Mouse (Mus musculus) stomach, embryonic 15.5 days (tissue): ENCODE data around the gene B3gnt6. TPM values are rescaled to one million over a fixed set of nuclear protein-coding genes. Genes with fewer than 3 reads are reported as not detected.
"Not testable (repeated sequence)": the region's sequence is repeated elsewhere in the genome, so short reads cannot be mapped to it uniquely, and the experiment has no call there.

Source experiments
- ATAC-seq: fragments of 200-750 bp; cut with Nextera tagmentation; 2 replicates; pipeline ENCODE4 v1.8.0; 2017; ENCODE audit warnings: low read depth, moderate number of reproducible peaks, moderate TSS enrichment; ENCODE audit not compliant: insufficient read depth, low FRiP score
- H3K27ac ChIP-seq: fragments of 300-500 bp; sonication (generic); 2 replicates; pipeline ENCODE4 v1.5.1; 2015; ENCODE audit warnings: mild to moderate bottlenecking, inconsistent platforms
- H3K27me3 ChIP-seq: fragments of 300-500 bp; sonication (generic); replicated peaks from 2 replicates; pipeline ENCODE4 v1.6.1; 2015; ENCODE audit warnings: inconsistent platforms
- H3K36me3 ChIP-seq: fragments of 300-500 bp; sonication (generic); 2 replicates; pipeline ENCODE4 v1.6.1; 2015; ENCODE audit warnings: inconsistent platforms
- H3K4me1 ChIP-seq: fragments of 300-500 bp; sonication (generic); 2 replicates; pipeline ENCODE4 v1.6.1; 2015; ENCODE audit warnings: inconsistent platforms
- H3K4me2 ChIP-seq: fragments of 300-500 bp; sonication (generic); 2 replicates; pipeline ENCODE4 v1.6.1; 2015; ENCODE audit warnings: mild to moderate bottlenecking, inconsistent platforms
- H3K4me3 ChIP-seq: fragments of 300-500 bp; sonication (generic); replicated peaks from 2 replicates; pipeline ENCODE4 v1.5.1; 2015; ENCODE audit warnings: inconsistent platforms
- H3K9ac ChIP-seq: fragments of 300-500 bp; sonication (generic); 2 replicates; pipeline ENCODE4 v1.6.1; 2015; ENCODE audit warnings: inconsistent platforms
- H3K9me3 ChIP-seq: fragments of 300-500 bp; sonication (generic); 2 replicates; pipeline ENCODE4 v1.6.1; 2016; ENCODE audit warnings: inconsistent platforms
- WGBS: fragments of 180-500 bp; shearing (Covaris S2); methylation state at CpG from one replicate; pipeline ENCODE4 v1.1.7; 2015; 5-methylcytosine and 5-hydroxymethylcytosine counted together
- polyA plus RNA-seq: library from polyadenylated mRNA; unstranded; fragments of >200 nt; fragmentation: Nextera tagmentation; extraction: Ambion mirVana; gene quantifications from 2 replicates; pipeline ENCODE4 v1.2.1, GENCODE M21; 2015

Gene B3gnt6
- polyA plus RNA-seq, 1 experiment from 2014 or later = 0.05 TPM

GRCm38 (mm10) chr7:98190578-98190977, 8.7 kb downstream of the B3gnt6 start:
- Histone ChIP-seq H3K4me1 (peaks cover 16% of the 10 kb centered on the region), H3K4me2 (no peak overlapping the region), H3K27me3 (peaks cover 37% of the 10 kb centered on the region), H3K4me3 (no peak overlapping the region), H3K9ac (no peak overlapping the region), H3K36me3 (no peaks in the 10 kb centered on the region), H3K9me3 (no peaks in the 10 kb centered on the region), H3K27ac (no peak overlapping the region)
- WGBS = 88% methylated on average over 1 of the region's 1 CpGs
- ATAC-seq = no peak

GRCm38 (mm10) chr7:98189745-98190144, 9.5 kb downstream of the B3gnt6 start:
- no peak for ATAC-seq
- Histone ChIP-seq H3K9me3 (no peaks in the 10 kb centered on the region), H3K4me1 (peaks cover 16% of the 10 kb centered on the region), H3K4me3 (no peak overlapping the region), H3K27me3 (peaks cover 29% of the 10 kb centered on the region), H3K36me3 (no peaks in the 10 kb centered on the region), H3K9ac (no peak overlapping the region), H3K27ac (no peak overlapping the region), H3K4me2 (no peak overlapping the region)
- 34% methylated on average over 3 of the region's 3 CpGs for WGBS

DNA sequence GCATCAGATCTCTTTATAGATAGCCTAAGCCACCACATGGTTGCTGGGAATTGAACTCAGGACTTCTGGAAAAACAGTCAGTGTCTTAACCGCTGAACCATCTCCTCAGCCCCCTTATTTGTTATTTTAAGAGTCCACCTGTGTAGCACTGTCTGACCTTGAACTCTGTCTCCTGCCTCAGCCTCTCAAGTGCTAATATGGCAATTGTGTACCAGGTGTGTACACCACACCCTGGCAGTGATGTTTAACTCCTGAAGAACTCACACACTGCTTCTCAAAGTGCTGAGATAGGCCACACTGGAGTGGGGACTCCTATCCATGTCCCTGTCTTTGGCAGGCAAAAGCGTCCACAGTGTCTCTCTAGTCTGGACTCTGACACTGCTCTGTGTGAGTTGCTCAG, 10.6 kb downstream of the B3gnt6 start:
- peaks cover 18% of the 10 kb centered on the region for H3K27me3 ChIP-seq
- H3K36me3 ChIP-seq = no peaks in the 10 kb centered on the region
- H3K4me2 ChIP-seq = no peak overlapping the region
- WGBS = 86% methylated on average over 2 of the region's 2 CpGs
- H3K9me3 ChIP-seq = no peaks in the 10 kb centered on the region
- no peak overlapping the region for H3K9ac ChIP-seq
- peaks cover 6% of the 10 kb centered on the region for H3K4me1 ChIP-seq
- no peak overlapping the region for H3K4me3 ChIP-seq
- ATAC-seq = no peak
- no peak overlapping the region for H3K27ac ChIP-seq

GRCm38 (mm10) chr7:98188238-98188637, 11.0 kb downstream of the B3gnt6 start:
- Histone ChIP-seq H3K27me3 (peaks cover 15% of the 10 kb centered on the region), H3K4me1 (0 out of 2 replicates have a peak, but pooled peaks cover 3% of the 10 kb centered on the region), H3K9me3 (no peaks in the 10 kb centered on the region), H3K27ac (no peak overlapping the region), H3K4me2 (no peak overlapping the region), H3K9ac (no peak overlapping the region), H3K4me3 (no peak overlapping the region), H3K36me3 (no peaks in the 10 kb centered on the region)
- WGBS = 97% methylated on average over 2 of the region's 2 CpGs
- ATAC-seq = no peak

- not testable (repeated sequence) for H3K4me1 ChIP-seq, H3K27ac ChIP-seq, H3K9ac ChIP-seq, H3K36me3 ChIP-seq, H3K4me2 ChIP-seq, H3K9me3 ChIP-seq, H3K27me3 ChIP-seq, H3K4me3 ChIP-seq, ATAC-seq
- WGBS = 74% methylated on average over 3 of the region's 3 CpGs
Observed at GRCm38 (mm10) chr7:98187332-98187731, 11.9 kb downstream of the B3gnt6 start.

- H3K4me1 ChIP-seq = 0 out of 2 replicates have a peak, but pooled peaks cover 3% of the 10 kb centered on the region
- H3K9ac ChIP-seq = no peak overlapping the region
- WGBS = 72% methylated on average over 8 of the region's 8 CpGs
- ATAC-seq = no peak
- H3K27ac ChIP-seq = no peak overlapping the region
- H3K27me3 ChIP-seq = no peaks in the 10 kb centered on the region
- H3K4me3 ChIP-seq = no peak overlapping the region
- no peaks in the 10 kb centered on the region for H3K9me3 ChIP-seq
- no peaks in the 10 kb centered on the region for H3K36me3 ChIP-seq
- H3K4me2 ChIP-seq = no peak overlapping the region
Observed at GRCm38 (mm10) chr7:98186637-98187036, 12.6 kb downstream of the B3gnt6 start.

- H3K36me3 ChIP-seq = no peaks in the 10 kb centered on the region
- no peak overlapping the region for H3K4me2 ChIP-seq
- no peaks in the 10 kb centered on the region for H3K9me3 ChIP-seq
- H3K27ac ChIP-seq = no peak overlapping the region
- H3K4me1 ChIP-seq = 0 out of 2 replicates have a peak, but pooled peaks cover 3% of the 10 kb centered on the region
- no peak for ATAC-seq
- H3K27me3 ChIP-seq = no peaks in the 10 kb centered on the region
- WGBS = 83% methylated on average over 6 of the region's 6 CpGs
- no peak overlapping the region for H3K4me3 ChIP-seq
- no peak overlapping the region for H3K9ac ChIP-seq
Observed at GRCm38 (mm10) chr7:98185326-98185725, 14.0 kb downstream of the B3gnt6 start.

DNA sequence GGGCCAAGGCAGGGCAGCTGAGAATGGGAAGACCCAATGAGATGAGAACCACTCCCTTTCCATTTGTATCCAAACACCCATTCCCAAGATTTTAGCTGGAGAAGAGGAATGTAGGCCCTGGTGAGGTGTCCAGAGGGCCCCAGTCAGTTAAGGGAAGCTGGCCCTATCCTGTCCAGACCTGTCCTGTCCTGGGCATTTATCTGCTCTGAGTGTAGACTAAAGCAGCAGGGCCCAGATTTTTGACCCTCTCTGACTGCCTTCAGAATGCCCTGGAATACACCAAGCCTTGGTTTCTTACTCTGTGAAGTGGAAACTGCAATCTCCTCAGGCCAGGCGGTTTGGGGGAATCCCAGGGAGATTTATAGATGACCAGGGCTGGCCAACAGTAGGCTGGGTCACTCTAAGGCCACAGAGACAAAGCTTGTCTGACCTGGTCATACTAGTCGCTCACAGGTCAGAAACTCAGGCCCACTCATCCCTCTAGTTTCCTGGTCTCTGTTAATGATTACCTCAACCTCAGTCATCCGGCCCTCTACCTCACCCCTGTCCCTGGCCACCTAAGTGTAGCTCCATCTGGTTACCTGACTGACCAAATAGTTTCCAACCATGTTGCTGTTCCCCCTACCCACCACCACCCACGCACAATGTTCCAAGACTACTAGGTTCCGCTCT, 20.6 kb downstream of the B3gnt6 start:
- 70% methylated on average over 5 of the region's 5 CpGs for WGBS
- peak; percentile 6; the same call in 1 of the 2 replicates for ATAC-seq
- H3K9ac ChIP-seq = peak overlapping the region; percentile 37; the same call in 1 of the 2 replicates

GRCm38 (mm10) chr7:98177929-98178559, 21.2 kb downstream of the B3gnt6 start, which contains the start of gene Capn5:
Gene Capn5, minus strand, starts transcription at chr7:98178274.
- H3K27me3 ChIP-seq = no peaks in the 10 kb centered on the region
- peak within 1 kb of the TSS; percentile 50 for H3K9ac ChIP-seq
- peaks cover 14% of the 10 kb centered on the region; the same call in 1 of the 2 replicates for H3K4me1 ChIP-seq
- peak within 1 kb of the TSS; percentile 87 for H3K27ac ChIP-seq
- peak; percentile 82 for ATAC-seq
- peak within 1 kb of the TSS; percentile 82 for H3K4me3 ChIP-seq
- no peaks in the 10 kb centered on the region for H3K36me3 ChIP-seq
- WGBS = 2% methylated on average over 41 of the region's 44 CpGs
- H3K4me2 ChIP-seq = peak within 1 kb of the TSS; percentile 85
- H3K9me3 ChIP-seq = no peaks in the 10 kb centered on the region

More for the DNA sequence above, 20.6 kb downstream of the B3gnt6 start:
- H3K36me3 ChIP-seq = no peaks in the 10 kb centered on the region
- peak overlapping the region; percentile 82 for H3K4me3 ChIP-seq
- peak overlapping the region; percentile 87 for H3K27ac ChIP-seq
- H3K9me3 ChIP-seq = no peaks in the 10 kb centered on the region
- H3K4me1 ChIP-seq = peaks cover 9% of the 10 kb centered on the region; the same call in 1 of the 2 replicates
- H3K4me2 ChIP-seq = peak overlapping the region; percentile 85
- no peaks in the 10 kb centered on the region for H3K27me3 ChIP-seq

DNA sequence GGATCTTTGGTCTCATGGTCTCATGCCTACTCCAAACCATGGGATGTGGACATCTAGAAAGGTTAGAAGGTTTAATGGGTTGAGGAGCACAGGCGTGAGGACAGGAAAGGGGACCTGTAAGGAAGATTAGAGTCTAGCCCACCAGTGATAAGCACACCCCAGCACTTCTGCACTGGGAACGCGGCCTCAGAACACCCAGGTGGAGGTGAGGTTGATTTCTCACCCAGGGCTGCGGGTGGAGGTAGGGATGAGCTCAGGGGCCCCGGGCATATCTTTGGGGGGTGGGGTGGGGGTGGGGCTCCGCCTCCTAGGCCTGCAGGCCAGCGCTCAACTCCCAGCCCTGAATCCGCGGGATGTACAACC, 21.7 kb downstream of the B3gnt6 start:
- Histone ChIP-seq H3K4me1 (peaks cover 18% of the 10 kb centered on the region; the same call in 1 of the 2 replicates), H3K9ac (peak overlapping the region; percentile 50), H3K27me3 (no peaks in the 10 kb centered on the region), H3K36me3 (no peaks in the 10 kb centered on the region), H3K4me2 (peak overlapping the region; percentile 85), H3K9me3 (no peaks in the 10 kb centered on the region), H3K4me3 (peak overlapping the region; percentile 82), H3K27ac (peak overlapping the region; percentile 87)
- ATAC-seq = no peak
- WGBS = 4% methylated on average over 9 of the region's 9 CpGs

DNA sequence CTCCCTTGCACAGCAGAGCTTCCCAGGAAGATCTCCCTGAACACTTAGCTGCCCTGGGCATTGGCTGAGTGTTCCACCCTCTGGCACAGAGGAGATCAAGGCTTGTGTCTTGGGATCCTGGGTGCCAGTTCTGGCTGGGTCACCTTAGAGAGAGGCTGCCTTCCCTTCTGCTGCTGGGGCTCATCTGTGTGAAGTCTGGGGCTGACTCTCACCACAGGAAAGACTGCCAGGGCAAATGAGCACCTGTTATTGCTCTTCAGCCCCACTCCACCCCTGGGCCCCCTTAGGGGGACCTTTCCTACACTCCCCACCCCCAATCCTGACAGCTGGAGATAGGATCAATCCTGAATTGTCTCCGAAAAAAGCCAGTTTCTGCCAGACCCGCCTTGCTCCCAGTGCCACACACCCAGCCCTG, 22.2 kb downstream of the B3gnt6 start:
- Histone ChIP-seq H3K27ac (peak overlapping the region; percentile 87; the same call in 1 of the 2 replicates), H3K27me3 (no peaks in the 10 kb centered on the region), H3K36me3 (no peaks in the 10 kb centered on the region), H3K4me3 (peak overlapping the region; percentile 82), H3K4me1 (peaks cover 22% of the 10 kb centered on the region; the same call in 1 of the 2 replicates), H3K4me2 (peak overlapping the region; percentile 85), H3K9ac (peak overlapping the region; percentile 12; the same call in 1 of the 2 replicates), H3K9me3 (no peaks in the 10 kb centered on the region)
- 25% methylated on average over 2 of the region's 2 CpGs for WGBS
- ATAC-seq = no peak
